Mouse (Mus musculus) lung, embryonic 16.5 days (tissue): ENCODE measurements around the gene Zfp54. TPM values are rescaled to one million over a fixed set of nuclear protein-coding genes. Genes with fewer than 3 reads are reported as not detected.
"Not testable (repeated sequence)": the region's sequence is repeated elsewhere in the genome, so short reads cannot be mapped to it uniquely, and the experiment has no call there.

Source experiments
- ATAC-seq: fragments of 200-750 bp; cut with Nextera tagmentation; 2 replicates; pipeline ENCODE4 v1.8.0; 2017; ENCODE audit warnings: low read depth, mild to moderate bottlenecking, moderate library complexity
- H3K27ac ChIP-seq: fragments of 300-500 bp; sonication (generic); 2 replicates; pipeline ENCODE4 v1.5.1; 2014; ENCODE audit warnings: mild to moderate bottlenecking, control low read depth, low read length
- H3K27me3 ChIP-seq: fragments of 300-500 bp; sonication (generic); 2 replicates; pipeline ENCODE4 v1.6.1; 2014; ENCODE audit warnings: low read depth, low read length, mixed read lengths; ENCODE audit not compliant: control insufficient read depth, insufficient read depth
- H3K36me3 ChIP-seq: fragments of 300-500 bp; sonication (generic); 2 replicates; pipeline ENCODE4 v1.6.1; 2014; ENCODE audit warnings: low read length; ENCODE audit not compliant: control insufficient read depth, insufficient read depth
- H3K4me1 ChIP-seq: fragments of 300-500 bp; sonication (generic); replicated peaks from 2 replicates; pipeline ENCODE4 v1.6.1; 2014; ENCODE audit warnings: low read length, mixed read lengths; ENCODE audit not compliant: control insufficient read depth, insufficient read depth
- H3K4me2 ChIP-seq: fragments of 300-500 bp; sonication (generic); 2 replicates; pipeline ENCODE4 v1.6.1; 2014; ENCODE audit warnings: low read depth, low read length, control low read depth
- H3K4me3 ChIP-seq: fragments of 300-500 bp; sonication (generic); 2 replicates; pipeline ENCODE4 v1.5.1; 2014; ENCODE audit warnings: mild to moderate bottlenecking, low read length, control low read depth
- H3K9ac ChIP-seq: fragments of 300-500 bp; sonication (generic); 2 replicates; pipeline ENCODE4 v1.6.1; 2014; ENCODE audit warnings: low read length, control low read depth
- H3K9me3 ChIP-seq: fragments of 300-500 bp; sonication (generic); 2 replicates; pipeline ENCODE4 v1.6.1; 2016; ENCODE audit warnings: low read length; ENCODE audit not compliant: control insufficient read depth
- WGBS: fragments of 180-500 bp; shearing (Covaris S2); extraction: QIAGEN DNeasy Blood & Tissue Kit; methylation state at CpG from one replicate; pipeline ENCODE4 v1.1.7; 2014; 5-methylcytosine and 5-hydroxymethylcytosine counted together
- polyA plus RNA-seq: library from polyadenylated mRNA; unstranded; fragments of >200 nt; fragmentation: Nextera tagmentation; extraction: Ambion mirVana; gene quantifications from 2 replicates; pipeline ENCODE4 v1.2.1, GENCODE M21; 2015

Zfp54 gene
- polyA plus RNA-seq, 1 experiment from 2014 or later: 6.9 TPM

GRCm38 (mm10) chr17:21472032-21472652 is 49.1 kb downstream of the Zfp54 start:
- H3K4me1 ChIP-seq: peaks cover 9% of the 10 kb centered on the region; the same call in 1 of the 2 replicates
- no peaks in the 10 kb centered on the region for H3K9me3 ChIP-seq
- H3K4me2 ChIP-seq: no peak overlapping the region
- no peak overlapping the region for H3K9ac ChIP-seq
- ATAC-seq: no peak
- H3K4me3 ChIP-seq: no peak overlapping the region
- peak overlapping the region; percentile 91 for H3K27ac ChIP-seq
- no peaks in the 10 kb centered on the region for H3K36me3 ChIP-seq
- 17% methylated on average over 3 of the region's 3 CpGs for WGBS
- no peaks in the 10 kb centered on the region for H3K27me3 ChIP-seq

GRCm38 (mm10) chr17:21472653-21473307 is 49.8 kb downstream of the Zfp54 start:
- Histone ChIP-seq H3K4me1 (peaks cover 9% of the 10 kb centered on the region; the same call in 1 of the 2 replicates), H3K27me3 (no peaks in the 10 kb centered on the region), H3K27ac (peak overlapping the region; percentile 91), H3K9ac (no peak overlapping the region), H3K4me3 (no peak overlapping the region), H3K36me3 (no peaks in the 10 kb centered on the region), H3K4me2 (peak overlapping the region; percentile 33), H3K9me3 (no peaks in the 10 kb centered on the region)
- 0 out of 2 replicates have a peak, but pooled peaks have one; percentile 11 for ATAC-seq
- WGBS: 51% methylated on average over 2 of the region's 2 CpGs

GRCm38 (mm10) chr17:21473362-21474190 is 50.5 kb downstream of the Zfp54 start:
- Histone ChIP-seq H3K9me3 (no peaks in the 10 kb centered on the region), H3K9ac (no peak overlapping the region), H3K36me3 (no peaks in the 10 kb centered on the region), H3K4me1 (peaks cover 9% of the 10 kb centered on the region; the same call in 1 of the 2 replicates), H3K27ac (peak overlapping the region; percentile 91), H3K4me2 (peak overlapping the region; percentile 33), H3K4me3 (no peak overlapping the region), H3K27me3 (no peaks in the 10 kb centered on the region)
- WGBS: 19% methylated on average over 14 of the region's 14 CpGs
- ATAC-seq: peak; percentile 97

- WGBS: 5% methylated on average over 9 of the region's 10 CpGs
- H3K9me3 ChIP-seq, H3K27me3 ChIP-seq, H3K27ac ChIP-seq, H3K4me1 ChIP-seq, H3K9ac ChIP-seq, H3K36me3 ChIP-seq, ATAC-seq: not testable (repeated sequence)
- Histone ChIP-seq H3K4me3 (peak overlapping the region; percentile 22; the same call in 1 of the 2 replicates), H3K4me2 (peak overlapping the region; percentile 33; the same call in 1 of the 2 replicates)
Measured at GRCm38 (mm10) chr17:21474729-21475128, 51.7 kb downstream of the Zfp54 start.

GRCm38 (mm10) chr17:21475290-21475689 is 52.3 kb downstream of the Zfp54 start:
- H3K9ac ChIP-seq: not testable (repeated sequence)

GRCm38 (mm10) chr17:21476351-21476750 is 53.3 kb downstream of the Zfp54 start:
- ATAC-seq, H3K4me2 ChIP-seq, H3K36me3 ChIP-seq, H3K27me3 ChIP-seq, H3K9ac ChIP-seq, H3K27ac ChIP-seq, H3K9me3 ChIP-seq, H3K4me3 ChIP-seq, H3K4me1 ChIP-seq: not testable (repeated sequence)
- 65% methylated on average over 4 of the region's 9 CpGs for WGBS

More at GRCm38 (mm10) chr17:21475290-21475689, 52.3 kb downstream of the Zfp54 start:
- H3K36me3 ChIP-seq, H3K4me1 ChIP-seq, ATAC-seq, H3K9me3 ChIP-seq, H3K27ac ChIP-seq, H3K4me2 ChIP-seq, H3K27me3 ChIP-seq, H3K4me3 ChIP-seq: not testable (repeated sequence)
- 78% methylated on average over 1 of the region's 1 CpGs for WGBS

GRCm38 (mm10) chr17:21478103-21478777 is 55.2 kb downstream of the Zfp54 start:
- 59% methylated on average over 8 of the region's 10 CpGs for WGBS
- H3K9ac ChIP-seq, H3K4me2 ChIP-seq, H3K27me3 ChIP-seq, H3K4me1 ChIP-seq, H3K36me3 ChIP-seq, H3K4me3 ChIP-seq, H3K27ac ChIP-seq, H3K9me3 ChIP-seq: not testable (repeated sequence)
- ATAC-seq: peak; percentile 62
